Mouse (Mus musculus) C3H10T1/2 (cell line): ENCODE measurements around the gene Pde5a. TPM values are rescaled to one million over a fixed set of nuclear protein-coding genes. Genes with fewer than 3 reads are reported as not detected.

ENCODE experiments used
- polyA plus RNA-seq, 2 experiments: library from polyadenylated mRNA; unstranded; fragments of >200 nt; fragmentation: generic; extraction: Trizol; gene quantifications; one replicate each; pipeline ENCODE4 v1.2.1; 2012; ENCODE audit warnings: missing spikeins in 2 of 2

Gene Pde5a
- 1 to 10 TPM in 1 of 2 experiments, under 1 TPM in 1; 0.01 to 1.1 TPM for polyA plus RNA-seq

DNA sequence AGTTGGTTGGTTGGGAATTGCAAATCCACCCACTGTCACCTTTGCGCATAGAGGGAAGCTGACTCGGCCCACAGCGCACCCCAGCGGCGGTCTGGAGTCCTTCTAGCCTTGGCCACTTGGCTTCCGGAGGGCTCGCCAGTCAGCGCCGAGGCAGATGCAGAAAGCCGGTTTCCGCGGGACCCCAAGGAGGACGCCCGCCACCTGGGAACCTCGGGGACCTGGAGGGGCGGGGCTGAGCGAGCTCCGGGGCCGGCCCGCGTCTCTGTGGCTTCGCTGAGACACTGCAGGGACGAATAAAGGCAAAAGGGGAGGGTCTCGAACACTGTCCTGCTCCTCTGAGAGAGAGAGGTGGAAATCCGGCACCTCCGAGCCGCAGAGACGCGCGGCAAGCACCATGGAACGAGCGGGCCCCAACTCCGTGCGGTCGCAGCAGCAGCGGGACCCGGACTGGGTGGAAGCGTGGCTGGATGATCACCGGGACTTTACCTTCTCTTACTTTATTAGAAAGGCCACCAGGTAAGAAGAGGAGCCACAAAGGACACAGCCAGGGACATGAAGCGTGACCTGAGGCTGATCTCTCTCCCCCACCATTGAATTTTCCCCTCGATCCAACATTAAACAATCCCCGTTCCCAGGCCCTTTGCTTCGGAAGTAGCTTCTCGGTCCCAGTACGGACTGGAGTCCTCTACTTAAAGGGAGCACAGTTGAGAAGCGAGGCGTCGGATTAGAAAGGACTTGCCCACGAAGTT, at the start of gene Pde5a:
Gene Pde5a (plus strand): TSS at position 96 of the 749 bp plus-strand sequence.

DNA sequence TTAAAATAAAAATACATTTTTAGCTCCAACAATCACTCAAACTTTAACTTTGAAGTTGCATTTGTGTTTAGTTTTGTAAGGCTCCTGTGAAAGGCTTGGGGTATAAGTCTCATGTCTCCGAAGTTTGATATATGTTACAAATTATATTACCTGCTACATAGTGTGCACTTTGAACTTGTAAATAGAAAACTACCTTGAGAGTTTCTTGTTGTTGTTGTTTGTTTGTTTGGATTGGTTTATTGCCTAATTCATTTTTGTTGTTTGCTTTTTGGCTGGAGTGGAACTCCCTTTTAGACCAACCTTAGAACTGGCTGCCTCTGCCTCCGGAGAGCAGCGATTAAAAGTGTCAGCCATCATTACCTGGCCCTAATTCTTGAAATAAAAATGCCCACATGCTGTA, 166.0 kb downstream of the Pde5a start, which contains the start of gene Fabp2:
Gene Fabp2 (plus strand): TSS at position 301 of the 400 bp plus-strand sequence.

Other genes starting within 250 kb of the Pde5a start
- gene Fnbp1l, start 109.2 kb upstream of the Pde5a start, polyA plus RNA-seq = 1 to 10 TPM in 1 of 2 experiments, under 1 TPM in 1; 0.50 to 5.2 TPM
- under 1 TPM in 1 of 2 experiments, not detected in 1; 0.06 TPM for gene Fabp2, start 166.1 kb downstream of the Pde5a start, polyA plus RNA-seq
- gene Gm10959, start 190.4 kb downstream of the Pde5a start, polyA plus RNA-seq = not detected
- 10 to 100 TPM; 17.9 to 55.8 TPM for gene 1810037I17Rik, start 195.3 kb downstream of the Pde5a start, polyA plus RNA-seq